Mouse (Mus musculus) E14TG2a.4 (cell line): Measurements from ENCODE around the gene Tceanc.

Experiments
- CTCF ChIP-seq: conservative IDR thresholded peaks from 2 replicates; pipeline ENCODE4 v1.5.1; 2014; ENCODE audit warnings: low read length
- NANOG ChIP-seq: IDR thresholded peaks from 2 replicates; pipeline ENCODE4 v1.6.1; 2014; ENCODE audit warnings: borderline replicate concordance, low read length, mixed read lengths

DNA sequence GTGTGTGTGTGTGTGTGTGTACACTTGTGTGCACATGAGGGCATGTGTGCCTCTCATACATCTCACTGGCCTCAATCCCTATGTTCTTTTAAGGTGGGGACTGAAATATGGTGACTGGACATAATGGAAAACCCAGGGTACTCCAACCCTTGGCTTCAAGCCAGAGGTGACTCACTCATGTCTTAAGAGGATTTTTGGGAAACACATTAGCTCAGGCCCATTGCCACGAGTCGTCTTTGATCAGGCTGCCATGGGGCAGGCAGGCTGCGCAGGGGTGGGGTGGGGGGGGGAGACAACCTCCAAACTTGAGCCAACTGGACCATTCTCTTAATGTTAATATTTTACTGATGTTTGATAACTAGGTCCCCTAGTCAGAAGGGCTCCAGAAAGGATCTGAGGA, 41.0 kb upstream of the Tceanc start:
- TF ChIP-seq CTCF (no peak), NANOG (no peak)
